Mouse (Mus musculus) heart, embryonic 11.5 days (tissue): ENCODE data around the gene Gnptg. TPM values are rescaled to one million over a fixed set of nuclear protein-coding genes. Genes with fewer than 3 reads are reported as not detected.
"Not testable (repeated sequence)": the region's sequence is repeated elsewhere in the genome, so short reads cannot be mapped to it uniquely, and the experiment has no call there.

Experiments used
- ATAC-seq: fragments of 200-750 bp; cut with Nextera tagmentation; replicated peaks from 2 replicates; pipeline ENCODE4 v1.8.0; 2017; ENCODE audit warnings: moderate library complexity; ENCODE audit not compliant: insufficient number of reproducible peaks, low FRiP score, low TSS enrichment
- H3K27ac ChIP-seq: fragments of 300-500 bp; sonication (generic); 2 replicates; pipeline ENCODE4 v1.5.1; 2014; ENCODE audit warnings: mild to moderate bottlenecking, low read depth, low read length
- H3K27me3 ChIP-seq: fragments of 300-500 bp; sonication (generic); 2 replicates; pipeline ENCODE4 v1.6.1; 2014; ENCODE audit warnings: mild to moderate bottlenecking, low read length, mixed read lengths; ENCODE audit not compliant: control insufficient read depth, insufficient read depth
- H3K36me3 ChIP-seq: fragments of 300-500 bp; sonication (generic); 2 replicates; pipeline ENCODE4 v1.6.1; 2014; ENCODE audit warnings: mild to moderate bottlenecking, low read length, moderate library complexity, mixed read lengths; ENCODE audit not compliant: control insufficient read depth, insufficient read depth
- H3K4me1 ChIP-seq: fragments of 300-500 bp; sonication (generic); 2 replicates; pipeline ENCODE4 v1.6.1; 2014; ENCODE audit warnings: low read length; ENCODE audit not compliant: control insufficient read depth, insufficient read depth
- H3K4me2 ChIP-seq: fragments of 300-500 bp; sonication (generic); 2 replicates; pipeline ENCODE4 v1.6.1; 2014; ENCODE audit warnings: mild to moderate bottlenecking, moderate library complexity
- H3K4me3 ChIP-seq: fragments of 300-500 bp; sonication (generic); 2 replicates; pipeline ENCODE4 v1.5.1; 2014; ENCODE audit warnings: low read depth, low read length
- H3K9ac ChIP-seq: fragments of 300-500 bp; sonication (generic); 2 replicates; pipeline ENCODE4 v1.6.1; 2014; ENCODE audit warnings: mild to moderate bottlenecking, low read depth, low read length, moderate library complexity
- H3K9me3 ChIP-seq: fragments of 300-500 bp; sonication (generic); replicated peaks from 2 replicates; pipeline ENCODE4 v1.6.1; 2016; ENCODE audit warnings: low read length; ENCODE audit not compliant: control insufficient read depth
- WGBS: fragments of 180-500 bp; shearing (Covaris S2); extraction: QIAGEN DNeasy Blood & Tissue Kit; methylation state at CpG from one replicate; pipeline ENCODE4 v1.1.7; 2014; ENCODE audit not compliant: insufficient replicate concordance; 5-methylcytosine and 5-hydroxymethylcytosine counted together
- polyA plus RNA-seq: library from polyadenylated mRNA; unstranded; fragments of >200 nt; fragmentation: Nextera tagmentation; extraction: Ambion mirVana; gene quantifications from 2 replicates; pipeline ENCODE4 v1.2.1, GENCODE M21; 2014

Gene Gnptg
- polyA plus RNA-seq, 1 experiment from 2014 or later, result 22.6 TPM

- H3K4me3 ChIP-seq, result no peak overlapping the region
- 44% methylated on average over 3 of the region's 3 CpGs for WGBS
These were observed 12.7 kb upstream of the Gnptg start for GRCm38 (mm10) chr17:25252643-25253042.

DNA sequence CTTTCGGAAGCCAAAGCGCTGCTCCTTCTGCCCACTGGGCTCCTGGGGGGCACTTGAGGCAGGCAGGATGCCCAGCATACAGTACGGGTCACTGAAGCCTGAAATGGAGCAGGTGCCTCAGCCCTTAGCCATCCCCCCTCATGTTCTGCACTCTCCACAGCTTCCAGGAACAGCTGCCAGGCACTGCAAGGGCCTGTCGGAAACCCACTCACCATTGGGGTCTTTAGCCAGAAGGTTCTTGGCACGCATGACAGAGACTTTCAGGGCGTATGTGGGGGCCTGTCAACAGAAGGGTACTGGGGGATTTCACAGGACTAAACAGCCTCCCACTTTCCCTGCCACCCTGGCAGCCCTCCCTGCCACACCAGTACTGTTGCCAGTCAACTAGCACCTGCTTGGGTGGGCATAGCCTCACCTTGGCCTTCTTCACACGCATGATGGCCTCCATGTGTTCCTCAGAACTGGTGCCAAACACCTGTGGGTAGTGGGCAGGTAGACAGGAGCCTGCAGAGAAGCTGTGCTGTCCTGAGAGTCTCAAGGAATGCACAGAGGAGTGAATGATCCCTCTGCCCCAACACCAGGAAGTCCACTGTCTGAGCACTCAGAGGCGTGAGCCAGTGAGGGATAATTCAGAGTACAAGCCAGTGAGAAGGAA is 10.4 kb upstream of the Gnptg start:
- Histone ChIP-seq H3K27ac (no peak overlapping the region), H3K36me3 (no peaks in the 10 kb centered on the region), H3K27me3 (peaks cover 52% of the 10 kb centered on the region), H3K4me3 (no peak overlapping the region), H3K4me2 (no peak overlapping the region), H3K4me1 (no peaks in the 10 kb centered on the region), H3K9ac (no peak overlapping the region), H3K9me3 (no peaks in the 10 kb centered on the region)
- WGBS, result 67% methylated on average over 8 of the region's 8 CpGs
- no peak for ATAC-seq

More at GRCm38 (mm10) chr17:25252643-25253042, 12.7 kb upstream of the Gnptg start:
- no peaks in the 10 kb centered on the region for H3K9me3 ChIP-seq
- H3K27ac ChIP-seq, result no peak overlapping the region
- H3K36me3 ChIP-seq, result no peaks in the 10 kb centered on the region
- H3K4me1 ChIP-seq, result peaks cover 10% of the 10 kb centered on the region
- ATAC-seq, result no peak
- H3K9ac ChIP-seq, result no peak overlapping the region
- H3K4me2 ChIP-seq, result no peak overlapping the region
- H3K27me3 ChIP-seq, result peaks cover 63% of the 10 kb centered on the region

GRCm38 (mm10) chr17:25248033-25248750 is 8.3 kb upstream of the Gnptg start:
- H3K9ac ChIP-seq, result no peak overlapping the region
- WGBS, result 75% methylated on average over 18 of the region's 18 CpGs
- no peak overlapping the region for H3K4me3 ChIP-seq
- H3K9me3 ChIP-seq, result no peaks in the 10 kb centered on the region
- H3K27me3 ChIP-seq, result peaks cover 32% of the 10 kb centered on the region
- no peak overlapping the region for H3K4me2 ChIP-seq
- H3K27ac ChIP-seq, result no peak overlapping the region
- no peaks in the 10 kb centered on the region for H3K4me1 ChIP-seq
- ATAC-seq, result no peak
- H3K36me3 ChIP-seq, result no peaks in the 10 kb centered on the region; the same call in 1 of the 2 replicates

DNA sequence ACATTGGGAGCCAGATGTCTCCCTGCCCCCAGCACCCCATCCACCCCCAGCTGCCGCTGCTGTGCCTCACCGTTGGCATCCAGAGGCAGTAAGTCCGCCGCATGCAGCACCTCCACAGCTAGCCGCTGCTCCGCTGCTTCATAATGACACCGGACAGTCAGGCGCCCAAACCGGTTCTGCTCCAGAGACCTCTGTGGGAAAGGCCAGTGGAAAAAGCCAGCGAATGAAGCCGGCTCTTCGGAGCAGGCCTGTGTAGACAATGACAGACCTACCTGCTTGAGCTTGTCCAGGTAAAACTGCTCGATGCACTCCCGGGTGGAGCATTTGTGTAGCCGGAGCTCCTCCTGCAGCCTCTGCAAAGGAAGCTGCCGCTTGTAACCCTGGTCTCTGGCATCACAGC is 4.3 kb upstream of the Gnptg start:
- ATAC-seq, result no peak
- no peak overlapping the region for H3K9ac ChIP-seq

DNA sequence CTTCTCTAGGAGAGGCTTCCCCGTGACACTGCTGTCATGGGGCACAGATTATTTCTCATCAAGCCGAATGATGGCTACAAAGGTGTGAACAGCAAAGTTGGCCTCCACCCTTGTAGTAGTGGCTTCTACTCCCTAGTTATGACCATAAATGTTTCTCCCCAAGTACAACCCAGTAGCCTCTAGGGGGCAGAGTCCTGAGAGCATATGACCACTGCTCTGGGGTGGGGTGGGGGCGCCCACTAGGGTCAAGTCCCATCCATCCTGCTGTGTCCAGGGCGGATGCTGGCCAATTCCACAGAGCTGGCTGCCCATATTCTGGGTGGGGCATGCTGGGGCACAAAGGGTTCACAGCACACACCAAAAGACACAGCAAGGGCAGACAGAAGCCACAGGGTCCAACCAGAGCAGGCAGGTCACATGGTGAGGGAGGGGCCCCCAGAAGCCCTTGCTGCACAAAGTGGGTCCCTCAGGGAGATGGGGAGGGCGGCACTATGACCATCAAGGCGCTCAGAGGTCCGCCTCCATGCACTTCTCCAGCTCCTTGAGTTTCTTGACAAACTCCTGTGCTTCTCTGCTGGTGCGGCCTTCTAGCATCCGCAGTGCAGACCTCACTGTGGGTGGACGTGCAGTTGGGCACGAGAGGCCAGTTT is 3.3 kb upstream of the Gnptg start:
- no peak overlapping the region for H3K27ac ChIP-seq
- H3K9ac ChIP-seq, result no peak overlapping the region
- no peak overlapping the region for H3K4me3 ChIP-seq
- WGBS, result 87% methylated on average over 11 of the region's 11 CpGs
- H3K27me3 ChIP-seq, result 0 out of 2 replicates have a peak, but pooled peaks cover 6% of the 10 kb centered on the region
- peaks cover 4% of the 10 kb centered on the region; the same call in 1 of the 2 replicates for H3K36me3 ChIP-seq
- H3K4me1 ChIP-seq, result peaks cover 15% of the 10 kb centered on the region
- no peak overlapping the region for H3K4me2 ChIP-seq
- H3K9me3 ChIP-seq, result no peaks in the 10 kb centered on the region
- no peak for ATAC-seq

More for the DNA sequence above, 4.3 kb upstream of the Gnptg start:
- 79% methylated on average over 16 of the region's 16 CpGs for WGBS
- H3K36me3 ChIP-seq, result peaks cover 4% of the 10 kb centered on the region; the same call in 1 of the 2 replicates
- no peaks in the 10 kb centered on the region for H3K9me3 ChIP-seq
- no peak overlapping the region for H3K27ac ChIP-seq
- peaks cover 11% of the 10 kb centered on the region; the same call in 1 of the 2 replicates for H3K27me3 ChIP-seq
- H3K4me3 ChIP-seq, result no peak overlapping the region
- H3K4me2 ChIP-seq, result no peak overlapping the region
- peaks cover 12% of the 10 kb centered on the region for H3K4me1 ChIP-seq

DNA sequence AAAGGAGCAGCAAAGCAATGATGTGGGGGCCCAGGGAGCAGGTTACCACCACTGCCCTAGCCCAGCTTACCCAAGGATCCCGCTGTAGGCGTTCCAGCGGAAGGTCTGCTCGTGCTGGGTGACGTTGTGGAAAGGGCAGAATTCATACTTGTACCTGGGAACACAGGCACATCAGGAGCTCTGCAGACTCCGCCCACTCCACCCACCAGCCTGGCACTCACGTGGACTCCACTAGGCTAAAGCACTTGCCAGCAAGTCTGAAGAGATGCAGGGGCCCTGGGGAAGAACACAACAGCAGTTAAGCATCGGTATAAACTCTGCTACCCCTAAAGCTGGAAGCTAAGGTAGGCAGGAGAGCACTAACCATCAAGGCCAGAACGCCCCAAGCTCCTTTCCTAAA is 4.3 kb downstream of the Gnptg start:
- Histone ChIP-seq H3K9ac (no peak overlapping the region), H3K4me1 (peaks cover 7% of the 10 kb centered on the region), H3K36me3 (peaks cover 8% of the 10 kb centered on the region; the same call in 1 of the 2 replicates), H3K9me3 (no peaks in the 10 kb centered on the region), H3K27ac (no peak overlapping the region), H3K27me3 (no peaks in the 10 kb centered on the region), H3K4me3 (no peak overlapping the region), H3K4me2 (no peak overlapping the region)
- ATAC-seq, result no peak
- 89% methylated on average over 9 of the region's 9 CpGs for WGBS

GRCm38 (mm10) chr17:25231621-25232020 is 8.3 kb downstream of the Gnptg start:
- H3K4me2 ChIP-seq, H3K27me3 ChIP-seq, ATAC-seq, H3K4me3 ChIP-seq, H3K9me3 ChIP-seq, H3K27ac ChIP-seq, H3K9ac ChIP-seq, H3K4me1 ChIP-seq: not testable (repeated sequence)
- peaks cover 12% of the 10 kb centered on the region for H3K36me3 ChIP-seq
- 92% methylated on average over 5 of the region's 11 CpGs for WGBS

- Histone ChIP-seq H3K4me3 (no peak overlapping the region), H3K4me1 (no peaks in the 10 kb centered on the region), H3K9me3 (no peaks in the 10 kb centered on the region), H3K36me3 (peaks cover 12% of the 10 kb centered on the region), H3K27ac (no peak overlapping the region), H3K9ac (no peak overlapping the region), H3K27me3 (no peaks in the 10 kb centered on the region), H3K4me2 (no peak overlapping the region)
- WGBS, result 88% methylated on average over 3 of the region's 3 CpGs
- ATAC-seq, result no peak
These were observed 9.2 kb downstream of the Gnptg start for GRCm38 (mm10) chr17:25230700-25231099.
